Mouse (Mus musculus) CH12.LX (cell line): Measurements from ENCODE around the gene Oit3.

Source experiments
- CTCF ChIP-seq, 2 experiments: IDR thresholded peaks in 1 of 2; conservative IDR thresholded peaks in 1 of 2; 2 replicates each; pipeline ENCODE4 v1.5.1; 2011 to 2012; ENCODE audit warnings: low read depth in 2 of 2, low read length in 2 of 2, improper control_type of control experiment in 1 of 2, inconsistent platforms in 1 of 2, mild to moderate bottlenecking in 1 of 2, moderate library complexity in 1 of 2
- EP300 ChIP-seq: IDR thresholded peaks from 2 replicates; pipeline ENCODE4 v1.6.1; 2011; ENCODE audit warnings: low read length, improper control_type of control experiment
- MAX ChIP-seq: IDR thresholded peaks from 2 replicates; pipeline ENCODE4 v1.6.1; 2011; ENCODE audit warnings: low read length, improper control_type of control experiment
- MXI1 ChIP-seq: IDR thresholded peaks from 2 replicates; pipeline ENCODE4 v1.6.1; 2011; ENCODE audit warnings: mild to moderate bottlenecking, low read depth, low read length, improper control_type of control experiment
- PAX5 ChIP-seq: IDR thresholded peaks from 2 replicates; pipeline ENCODE4 v1.6.1; 2012; ENCODE audit warnings: low read length, inconsistent platforms, mixed read lengths
- POLR2A ChIP-seq: IDR thresholded peaks from 2 replicates; pipeline ENCODE4 v1.6.1; 2011; ENCODE audit warnings: low read depth, mild to moderate bottlenecking, improper control_type of control experiment, low read length
- SIN3A ChIP-seq: IDR thresholded peaks from 2 replicates; pipeline ENCODE4 v1.6.1; 2012; ENCODE audit warnings: low read length, improper control_type of control experiment, inconsistent platforms

DNA sequence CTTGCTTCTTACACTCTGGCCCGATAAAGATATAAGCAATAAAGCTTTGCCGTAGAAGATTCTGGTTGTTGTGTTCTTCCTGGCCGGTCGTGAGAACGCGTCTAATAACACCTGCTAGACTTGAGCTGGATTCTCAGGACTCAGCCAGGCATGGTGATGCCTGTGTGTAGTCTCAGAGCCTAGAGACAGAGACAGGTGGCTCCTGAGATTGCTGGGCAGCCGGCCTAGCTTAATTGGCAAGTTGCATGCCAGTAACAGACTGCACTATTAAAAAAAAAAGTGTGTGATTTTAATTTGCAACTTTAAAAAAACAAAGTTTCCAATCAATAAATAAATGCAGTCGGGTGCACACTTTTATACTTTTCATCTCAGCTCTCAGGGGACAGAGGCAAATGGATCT is 54.6 kb downstream of the Oit3 start:
- TF ChIP-seq CTCF (conservative IDR thresholded peaks at IDR 0.05 in 1 of 2, IDR thresholded peaks at IDR 0.05 in 1 of 2; ENCODE audit: low read depth in 2 of 2, low read length in 2 of 2) (no peak), PAX5 (no peak), MXI1 (no peak), POLR2A (no peak), EP300 (no peak), MAX (no peak), SIN3A (no peak)
